Mouse (Mus musculus) adipocyte (in vitro differentiated cells): ENCODE results near the gene Stambp.

ENCODE experiments used
- DNase-seq: peaks from one replicate; pipeline ENCODE4 v3.0.0-alpha.2; 2016; ENCODE audit warnings: low spot score

The Stambp gene

GRCm38 (mm10) chr6:83568901-83569862 is 3.3 kb downstream of the Stambp start:
- DNase-seq, result peak; percentile 12

- DNase-seq, result no peak
Measured at GRCm38 (mm10) chr6:83555972-83556371, 16.6 kb downstream of the Stambp start.

- DNase-seq, result no peak
Measured at GRCm38 (mm10) chr6:83548346-83548745, 24.2 kb downstream of the Stambp start.

GRCm38 (mm10) chr6:83545778-83546177 is 26.8 kb downstream of the Stambp start:
- DNase-seq, result no peak

- peak; percentile 83 for DNase-seq
Measured at GRCm38 (mm10) chr6:83541756-83542456, 30.6 kb downstream of the Stambp start.

- no peak for DNase-seq
Measured at GRCm38 (mm10) chr6:83540017-83540416, 32.5 kb downstream of the Stambp start.

- DNase-seq, result no peak
Measured at GRCm38 (mm10) chr6:83536795-83537059, 35.8 kb downstream of the Stambp start.

GRCm38 (mm10) chr6:83536028-83536794 is 36.3 kb downstream of the Stambp start, which contains the start of gene Actg2:
Actg2 (minus strand) TSS chr6:83536265.
- DNase-seq, result no peak

GRCm38 (mm10) chr6:83532608-83533007 is 39.9 kb downstream of the Stambp start:
- no peak for DNase-seq

GRCm38 (mm10) chr6:83523194-83523593 is 49.3 kb downstream of the Stambp start:
- DNase-seq, result no peak

GRCm38 (mm10) chr6:83521784-83522183 is 50.7 kb downstream of the Stambp start:
- no peak for DNase-seq

- no peak for DNase-seq
Measured at GRCm38 (mm10) chr6:83518637-83519036, 53.9 kb downstream of the Stambp start.

GRCm38 (mm10) chr6:83515172-83515571 is 57.4 kb downstream of the Stambp start:
- no peak for DNase-seq

GRCm38 (mm10) chr6:83512495-83512894 is 60.0 kb downstream of the Stambp start:
- peak; percentile 74 for DNase-seq

GRCm38 (mm10) chr6:83510210-83510609 is 62.3 kb downstream of the Stambp start:
- DNase-seq, result peak; percentile 83

GRCm38 (mm10) chr6:83509442-83509841 is 63.1 kb downstream of the Stambp start:
- DNase-seq, result peak; percentile 76

GRCm38 (mm10) chr6:83507168-83507546 is 65.4 kb downstream of the Stambp start:
- no peak for DNase-seq

GRCm38 (mm10) chr6:83506258-83507167 is 66.0 kb downstream of the Stambp start, which contains the start of gene Dguok:
Dguok (minus strand) TSS chr6:83506969.
- peak; percentile 100 for DNase-seq

GRCm38 (mm10) chr6:83505554-83505953 is 67.0 kb downstream of the Stambp start:
- DNase-seq, result no peak

GRCm38 (mm10) chr6:83503361-83503760 is 69.2 kb downstream of the Stambp start:
- no peak for DNase-seq

GRCm38 (mm10) chr6:83502656-83503055 is 69.9 kb downstream of the Stambp start:
- DNase-seq, result no peak
